Mouse (Mus musculus) erythroblast, embryonic 14.5 days (primary cell): ENCODE measurements around the gene Homer1.

Experiments
- GATA1 ChIP-seq: IDR thresholded peaks from 2 replicates; pipeline ENCODE4 v1.6.1; 2012; ENCODE audit warnings: low read length, inconsistent platforms, mixed read lengths
- TAL1 ChIP-seq: IDR thresholded peaks from 3 replicates; pipeline ENCODE4 v1.6.1; 2012; ENCODE audit warnings: low read length, inconsistent platforms, mixed read lengths

DNA sequence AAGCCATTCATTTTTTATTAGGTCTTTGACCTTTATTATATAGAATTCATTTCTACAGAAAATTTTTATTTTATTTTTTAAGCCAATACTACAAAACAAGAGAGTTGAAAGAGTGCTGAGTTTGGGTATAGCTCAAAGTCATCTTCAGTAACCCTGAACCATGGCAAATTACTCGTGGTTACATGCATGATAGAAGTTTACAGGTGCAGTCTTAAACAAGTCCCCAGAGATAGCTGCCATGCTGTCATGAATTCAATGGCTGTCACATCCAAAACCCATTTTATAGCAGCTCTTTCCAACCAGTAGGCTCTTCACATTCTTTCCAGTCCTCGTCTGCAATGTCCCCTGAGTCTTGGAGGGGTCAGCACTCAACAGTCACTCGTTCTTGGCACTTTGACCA lies 26.9 kb downstream of the Homer1 start:
- TF ChIP-seq GATA1 (no peak), TAL1 (no peak)
